Comparison of ENCODE assay signal across 8 mouse cellular contexts in the genomic region with DNA sequence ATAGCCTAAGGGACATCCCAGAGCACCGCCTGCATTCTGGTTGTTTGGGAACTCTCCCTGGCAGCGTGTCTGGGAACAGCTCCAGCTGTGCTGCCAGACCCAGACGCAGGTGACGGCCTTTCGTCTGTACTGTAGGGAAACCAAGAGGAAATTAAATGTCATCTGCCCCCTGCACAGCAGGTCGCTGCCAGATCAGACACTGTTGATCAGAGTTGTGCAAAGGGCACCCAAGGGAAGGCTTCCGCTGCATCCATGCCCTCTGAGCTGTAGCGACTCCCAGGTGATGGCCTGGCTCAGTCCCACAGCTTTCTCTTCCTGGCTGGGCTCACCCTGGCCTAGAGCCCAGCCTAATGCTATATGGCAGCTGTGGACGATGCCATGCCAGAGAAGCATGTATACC. TPM values are rescaled to one million over a fixed set of nuclear protein-coding genes. Genes with fewer than 3 reads are reported as not detected.
DNase-seq lines count a peak whose midpoint lies in the region; ATAC-seq and TF ChIP-seq lines count a peak whose summit lies in the region.

No protein-coding gene starts in this region.

- ATAC-seq in heart, embryonic 12.5 days (ENCODE audit: insufficient number of reproducible peaks, low FRiP score) = no peak
- peak; percentile 7; the same call in 1 of the 2 replicates for ATAC-seq in stomach, embryonic 15.5 days (ENCODE audit: insufficient read depth, low FRiP score, low read depth)
- ATAC-seq in stomach, postnatal 0 days (ENCODE audit: low FRiP score, low TSS enrichment) = no peak
- peak; percentile 13; the same call in 1 of the 2 replicates for ATAC-seq in embryonic facial prominence, embryonic 15.5 days (ENCODE audit: insufficient number of reproducible peaks, low FRiP score, low TSS enrichment, low read depth)
- ATAC-seq in neural tube, embryonic 15.5 days (ENCODE audit: low FRiP score) = 0 out of 2 replicates have a peak, but pooled peaks have one; percentile 23

- no peak overlapping the region for H3K9ac ChIP-seq in heart, embryonic 12.5 days
- H3K9ac ChIP-seq in stomach, embryonic 15.5 days = no peak overlapping the region
- H3K9ac ChIP-seq in stomach, postnatal 0 days (ENCODE audit: low read length) = no peak overlapping the region; the same call in 1 of the 2 replicates
- H3K9ac ChIP-seq in embryonic facial prominence, embryonic 15.5 days = no peak overlapping the region
- no peak overlapping the region for H3K9ac ChIP-seq in neural tube, embryonic 15.5 days (replicated peaks)

- WGBS in heart, embryonic 12.5 days = 68% methylated on average over 9 of the region's 9 CpGs
- 74% methylated on average over 9 of the region's 9 CpGs for WGBS in stomach, embryonic 15.5 days
- 63% methylated on average over 9 of the region's 9 CpGs for WGBS in stomach, postnatal 0 days
- WGBS in embryonic facial prominence, embryonic 15.5 days = 49% methylated on average over 9 of the region's 9 CpGs
- WGBS in neural tube, embryonic 15.5 days = 37% methylated on average over 9 of the region's 9 CpGs
- 94% methylated on average over 9 of the region's 9 CpGs for WGBS in thymus, adult 2 months

- no peak overlapping the region for H3K4me2 ChIP-seq in heart, embryonic 12.5 days
- H3K4me2 ChIP-seq in stomach, embryonic 15.5 days = no peak overlapping the region
- H3K4me2 ChIP-seq in stomach, postnatal 0 days (replicated peaks; ENCODE audit: low read depth) = no peak overlapping the region
- H3K4me2 ChIP-seq in embryonic facial prominence, embryonic 15.5 days (replicated peaks) = no peak overlapping the region
- no peak overlapping the region for H3K4me2 ChIP-seq in neural tube, embryonic 15.5 days

- no peak for TF ChIP-seq POLR2A in thymus, adult 2 months (IDR thresholded peaks at IDR 0.05; ENCODE audit: control insufficient read depth, extremely low read depth, insufficient read depth, low read length, poor library complexity)

- H3K4me3 ChIP-seq in heart, embryonic 12.5 days = no peak overlapping the region
- H3K4me3 ChIP-seq in stomach, embryonic 15.5 days (replicated peaks) = no peak overlapping the region
- H3K4me3 ChIP-seq in stomach, postnatal 0 days (ENCODE audit: low read depth, low read length) = no peak overlapping the region
- no peak overlapping the region for H3K4me3 ChIP-seq in embryonic facial prominence, embryonic 15.5 days (replicated peaks)
- no peak overlapping the region for H3K4me3 ChIP-seq in neural tube, embryonic 15.5 days (replicated peaks)
- H3K4me3 ChIP-seq in thymus, adult 2 months (ENCODE audit: control insufficient read depth, insufficient read depth, low read length) = no peak overlapping the region

- no peak overlapping the region for H3K27ac ChIP-seq in heart, embryonic 12.5 days (ENCODE audit: poor library complexity, severe bottlenecking)
- peak overlapping the region; percentile 53 for H3K27ac ChIP-seq in stomach, embryonic 15.5 days
- H3K27ac ChIP-seq in stomach, postnatal 0 days (replicated peaks) = no peak overlapping the region
- peak overlapping the region; percentile 19; the same call in 1 of the 2 replicates for H3K27ac ChIP-seq in embryonic facial prominence, embryonic 15.5 days (replicated peaks)
- H3K27ac ChIP-seq in neural tube, embryonic 15.5 days (replicated peaks) = peak overlapping the region; percentile 45
- H3K27ac ChIP-seq in thymus, adult 2 months (ENCODE audit: control insufficient read depth, insufficient read depth, low read length) = no peak overlapping the region

- no peaks in the 10 kb centered on the region for H3K27me3 ChIP-seq in heart, embryonic 12.5 days (replicated peaks)
- H3K27me3 ChIP-seq in stomach, embryonic 15.5 days (replicated peaks) = no peaks in the 10 kb centered on the region
- H3K27me3 ChIP-seq in stomach, postnatal 0 days (ENCODE audit: control insufficient read depth, insufficient read depth, low read length) = no peaks in the 10 kb centered on the region
- no peaks in the 10 kb centered on the region for H3K27me3 ChIP-seq in embryonic facial prominence, embryonic 15.5 days
- H3K27me3 ChIP-seq in neural tube, embryonic 15.5 days (replicated peaks) = no peaks in the 10 kb centered on the region
- no peaks in the 10 kb centered on the region for H3K27me3 ChIP-seq in thymus, adult 2 months (ENCODE audit: control insufficient read depth, insufficient read depth, low read length)

- peaks cover 30% of the 10 kb centered on the region for H3K36me3 ChIP-seq in heart, embryonic 12.5 days
- peaks cover 16% of the 10 kb centered on the region; the same call in 1 of the 2 replicates for H3K36me3 ChIP-seq in stomach, embryonic 15.5 days
- H3K36me3 ChIP-seq in stomach, postnatal 0 days (ENCODE audit: control insufficient read depth, insufficient read depth, low read length) = peaks cover 4% of the 10 kb centered on the region; the same call in 1 of the 2 replicates
- H3K36me3 ChIP-seq in embryonic facial prominence, embryonic 15.5 days = peaks cover 32% of the 10 kb centered on the region
- H3K36me3 ChIP-seq in neural tube, embryonic 15.5 days = peaks cover 8% of the 10 kb centered on the region; the same call in 1 of the 2 replicates
- H3K36me3 ChIP-seq in thymus, adult 2 months (ENCODE audit: control insufficient read depth, insufficient read depth, low read length) = no peaks in the 10 kb centered on the region

- DNase-seq in heart, adult 11 months = peak; percentile 90
- no peak for DNase-seq in stomach, postnatal 0 days (ENCODE audit: low spot score)
- no peak for DNase-seq in thymus, adult 2 months
- DNase-seq in testis, postnatal 10 days (ENCODE audit: low spot score) = no peak

- no peak for TF ChIP-seq EP300 in stomach, postnatal 0 days (optimal IDR thresholded peaks at IDR 0.05)

- TF ChIP-seq CTCF in stomach, postnatal 0 days (IDR thresholded peaks at IDR 0.05; ENCODE audit: low read depth) = no peak
- TF ChIP-seq CTCF in thymus, adult 2 months (IDR thresholded peaks at IDR 0.05; ENCODE audit: borderline replicate concordance, control insufficient read depth, extremely low read depth, insufficient read depth, low read length, poor library complexity) = no peak

- no peaks in the 10 kb centered on the region for H3K9me3 ChIP-seq in heart, embryonic 12.5 days (replicated peaks)
- H3K9me3 ChIP-seq in stomach, embryonic 15.5 days = no peaks in the 10 kb centered on the region
- H3K9me3 ChIP-seq in stomach, postnatal 0 days (ENCODE audit: control insufficient read depth, low read length) = no peaks in the 10 kb centered on the region
- H3K9me3 ChIP-seq in embryonic facial prominence, embryonic 15.5 days (replicated peaks) = no peaks in the 10 kb centered on the region
- no peaks in the 10 kb centered on the region for H3K9me3 ChIP-seq in neural tube, embryonic 15.5 days (replicated peaks)

- H3K4me1 ChIP-seq in heart, embryonic 12.5 days (replicated peaks) = peaks cover 69% of the 10 kb centered on the region
- peaks cover 2% of the 10 kb centered on the region; the same call in 1 of the 2 replicates for H3K4me1 ChIP-seq in stomach, embryonic 15.5 days
- H3K4me1 ChIP-seq in stomach, postnatal 0 days (replicated peaks; ENCODE audit: control insufficient read depth, insufficient read depth) = no peaks in the 10 kb centered on the region; the same call in 1 of the 2 replicates
- H3K4me1 ChIP-seq in embryonic facial prominence, embryonic 15.5 days = peaks cover 44% of the 10 kb centered on the region
- H3K4me1 ChIP-seq in neural tube, embryonic 15.5 days = peaks cover 37% of the 10 kb centered on the region
- H3K4me1 ChIP-seq in thymus, adult 2 months (replicated peaks; ENCODE audit: control insufficient read depth, insufficient read depth, low read length) = peaks cover 3% of the 10 kb centered on the region; the same call in 1 of the 2 replicates

RNA-seq across cellular contexts. Expression of a gene that starts 58.1 kb away (rescaled TPM):
- polyA plus RNA-seq in heart, embryonic 12.5 days (2016; fragmentation: Nextera tagmentation; extraction: Ambion mirVana) = 116 and 119 TPM in 2 replicates
- polyA plus RNA-seq in stomach, embryonic 15.5 days (2015; fragmentation: Nextera tagmentation; extraction: Ambion mirVana) = 116 and 122 TPM in 2 replicates
- polyA plus RNA-seq in stomach, postnatal 0 days (2015; fragmentation: Nextera tagmentation; extraction: Ambion mirVana) = 77.5 and 79.4 TPM in 2 replicates
- 159 and 169 TPM in 2 replicates for polyA plus RNA-seq in embryonic facial prominence, embryonic 15.5 days (2015; fragmentation: Nextera tagmentation; extraction: Ambion mirVana)
- 223 and 244 TPM in 2 replicates for polyA plus RNA-seq in neural tube, embryonic 15.5 days (2015; fragmentation: Nextera tagmentation; extraction: Ambion mirVana)
- polyA plus RNA-seq in thymus, adult 2 months (2012; rRNA removed) = 72.4 and 89.9 TPM in 2 replicates

Comparison
In these comparisons a context has a peak if more than half of its experiments do, and no peak if none do; other contexts are left out.
1. ATAC-seq: peak in stomach, embryonic 15.5 days (single experiment), embryonic facial prominence, embryonic 15.5 days (single experiment) and neural tube, embryonic 15.5 days (single experiment); none in heart, embryonic 12.5 days (single experiment) and stomach, postnatal 0 days (single experiment).
2. H3K27ac ChIP-seq: peak in stomach, embryonic 15.5 days (single experiment), embryonic facial prominence, embryonic 15.5 days (single experiment) and neural tube, embryonic 15.5 days (single experiment); none in heart, embryonic 12.5 days (single experiment), stomach, postnatal 0 days (single experiment) and thymus, adult 2 months (single experiment).